Mouse (Mus musculus) embryonic facial prominence, embryonic 13.5 days (tissue): ENCODE results near the gene Lrrc3c. TPM values are rescaled to one million over a fixed set of nuclear protein-coding genes. Genes with fewer than 3 reads are reported as not detected.
"Not testable (repeated sequence)": the region's sequence is repeated elsewhere in the genome, so short reads cannot be mapped to it uniquely, and the experiment has no call there.

Experiments
- ATAC-seq: fragments of 200-750 bp; cut with Nextera tagmentation; 2 replicates; pipeline ENCODE4 v1.8.0; 2017; ENCODE audit warnings: low read depth; ENCODE audit not compliant: insufficient number of reproducible peaks, insufficient read depth, low FRiP score, low TSS enrichment
- H3K27ac ChIP-seq: fragments of 300-500 bp; sonication (generic); 2 replicates; pipeline ENCODE4 v1.5.1; 2015; ENCODE audit warnings: moderate library complexity, mild to moderate bottlenecking, inconsistent platforms
- H3K27me3 ChIP-seq: fragments of 300-500 bp; sonication (generic); 2 replicates; pipeline ENCODE4 v1.6.1; 2015; ENCODE audit warnings: mild to moderate bottlenecking, inconsistent platforms
- H3K36me3 ChIP-seq: fragments of 300-500 bp; sonication (generic); 2 replicates; pipeline ENCODE4 v1.6.1; 2015; ENCODE audit warnings: mild to moderate bottlenecking, inconsistent platforms
- H3K4me1 ChIP-seq: fragments of 300-500 bp; sonication (generic); 2 replicates; pipeline ENCODE4 v1.6.1; 2015; ENCODE audit warnings: inconsistent platforms
- H3K4me2 ChIP-seq: fragments of 300-500 bp; sonication (generic); 2 replicates; pipeline ENCODE4 v1.6.1; 2015; ENCODE audit warnings: moderate library complexity, mild to moderate bottlenecking, inconsistent platforms
- H3K4me3 ChIP-seq: fragments of 300-500 bp; sonication (generic); 2 replicates; pipeline ENCODE4 v1.5.1; 2015; ENCODE audit warnings: mild to moderate bottlenecking, inconsistent platforms
- H3K9ac ChIP-seq: fragments of 300-500 bp; sonication (generic); 2 replicates; pipeline ENCODE4 v1.6.1; 2015; ENCODE audit warnings: mild to moderate bottlenecking, inconsistent platforms
- H3K9me3 ChIP-seq: fragments of 300-500 bp; sonication (generic); 2 replicates; pipeline ENCODE4 v1.6.1; 2016; ENCODE audit warnings: inconsistent platforms
- WGBS: fragments of 180-500 bp; shearing (Covaris S2); methylation state at CpG from one replicate; pipeline ENCODE4 v1.1.7; 2015; ENCODE audit warnings: mixed read lengths; 5-methylcytosine and 5-hydroxymethylcytosine counted together
- polyA plus RNA-seq: library from polyadenylated mRNA; unstranded; fragments of >200 nt; fragmentation: Nextera tagmentation; extraction: Ambion mirVana; gene quantifications from 2 replicates; pipeline ENCODE4 v1.2.1, GENCODE M21; 2015

Gene Lrrc3c
- polyA plus RNA-seq, 1 experiment from 2014 or later, result not detected

- not testable (repeated sequence) for H3K4me1 ChIP-seq, ATAC-seq, H3K4me2 ChIP-seq, H3K27me3 ChIP-seq, H3K9ac ChIP-seq, H3K27ac ChIP-seq, H3K9me3 ChIP-seq, H3K4me3 ChIP-seq, H3K36me3 ChIP-seq
- 28% methylated on average over 10 of the region's 10 CpGs for WGBS
Measured at GRCm38 (mm10) chr11:98635312-98635970, 37.4 kb downstream of the Lrrc3c start.

GRCm38 (mm10) chr11:98637501-98637900, 39.4 kb downstream of the Lrrc3c start:
- H3K4me3 ChIP-seq, result no peak overlapping the region
- 79% methylated on average over 1 of the region's 1 CpGs for WGBS
- no peak overlapping the region for H3K4me2 ChIP-seq
- H3K4me1 ChIP-seq, result no peaks in the 10 kb centered on the region
- no peaks in the 10 kb centered on the region for H3K36me3 ChIP-seq
- H3K27ac ChIP-seq, result no peak overlapping the region
- H3K9ac ChIP-seq, result no peak overlapping the region
- ATAC-seq, result no peak
- peaks cover 4% of the 10 kb centered on the region for H3K27me3 ChIP-seq
- H3K9me3 ChIP-seq, result no peaks in the 10 kb centered on the region

GRCm38 (mm10) chr11:98640091-98640490, 42.0 kb downstream of the Lrrc3c start:
- Histone ChIP-seq H3K9ac (no peak overlapping the region), H3K4me3 (no peak overlapping the region), H3K4me1 (no peaks in the 10 kb centered on the region), H3K36me3 (no peaks in the 10 kb centered on the region), H3K27me3 (peaks cover 4% of the 10 kb centered on the region), H3K9me3 (no peaks in the 10 kb centered on the region), H3K4me2 (no peak overlapping the region), H3K27ac (no peak overlapping the region)
- ATAC-seq, result no peak
- 66% methylated on average over 5 of the region's 5 CpGs for WGBS

- Histone ChIP-seq H3K4me1 (no peaks in the 10 kb centered on the region), H3K27ac (no peak overlapping the region), H3K4me3 (no peak overlapping the region), H3K36me3 (no peaks in the 10 kb centered on the region), H3K27me3 (peaks cover 17% of the 10 kb centered on the region), H3K9ac (no peak overlapping the region), H3K9me3 (no peaks in the 10 kb centered on the region), H3K4me2 (no peak overlapping the region)
- 82% methylated on average over 3 of the region's 3 CpGs for WGBS
- no peak for ATAC-seq
Measured at GRCm38 (mm10) chr11:98644757-98645156, 46.7 kb downstream of the Lrrc3c start.

- Histone ChIP-seq H3K4me3 (no peak overlapping the region), H3K4me1 (no peaks in the 10 kb centered on the region), H3K9ac (no peak overlapping the region), H3K27me3 (peaks cover 14% of the 10 kb centered on the region), H3K27ac (no peak overlapping the region), H3K4me2 (no peak overlapping the region), H3K36me3 (no peaks in the 10 kb centered on the region), H3K9me3 (no peaks in the 10 kb centered on the region)
- no peak for ATAC-seq
- WGBS, result 85% methylated on average over 2 of the region's 2 CpGs
Measured at GRCm38 (mm10) chr11:98645946-98646345, 47.9 kb downstream of the Lrrc3c start.

- Histone ChIP-seq H3K4me1 (no peaks in the 10 kb centered on the region), H3K36me3 (no peaks in the 10 kb centered on the region), H3K9ac (no peak within 1 kb of the TSS), H3K4me2 (no peak within 1 kb of the TSS), H3K4me3 (no peak within 1 kb of the TSS), H3K27me3 (peaks cover 14% of the 10 kb centered on the region), H3K27ac (no peak within 1 kb of the TSS), H3K9me3 (no peaks in the 10 kb centered on the region)
- 57% methylated on average over 2 of the region's 2 CpGs for WGBS
- no peak for ATAC-seq
Measured at GRCm38 (mm10) chr11:98646459-98646858, 48.4 kb downstream of the Lrrc3c start, which contains the start of gene Gsdma2. Gene Gsdma2, plus strand, starts transcription at chr11:98646759.

Other genes with a start within 250 kb of the Lrrc3c start
- 1.2 and 2.0 TPM in 2 replicates for gene Ppp1r1b, start 249.9 kb upstream of the Lrrc3c start, polyA plus RNA-seq
- gene Stard3, start 239.9 kb upstream of the Lrrc3c start, polyA plus RNA-seq, result 38.3 and 42.3 TPM in 2 replicates
- gene Tcap, start 214.5 kb upstream of the Lrrc3c start, polyA plus RNA-seq, result 0.89 and 1.1 TPM in 2 replicates
- gene Pnmt, start 211.8 kb upstream of the Lrrc3c start, polyA plus RNA-seq, result 0.45 and 1.3 TPM in 2 replicates
- 10.9 and 11.3 TPM in 2 replicates for gene Pgap3, start 197.8 kb upstream of the Lrrc3c start, polyA plus RNA-seq
- gene Erbb2, start 185.8 kb upstream of the Lrrc3c start, polyA plus RNA-seq, result 49.6 and 51.1 TPM in 2 replicates
- 78.0 and 90.7 TPM in 2 replicates for gene Mien1, start 159.3 kb upstream of the Lrrc3c start, polyA plus RNA-seq
- 12.4 and 12.5 TPM in 2 replicates for gene Grb7, start 151.9 kb upstream of the Lrrc3c start, polyA plus RNA-seq
- gene Ikzf3, start 52.3 kb upstream of the Lrrc3c start, polyA plus RNA-seq, result 0.27 and 0.58 TPM in 2 replicates
- not detected in 2 replicates for gene Zpbp2, start 47.2 kb upstream of the Lrrc3c start, polyA plus RNA-seq
- 69.4 and 71.9 TPM in 2 replicates for gene Ormdl3, start 10.9 kb upstream of the Lrrc3c start, polyA plus RNA-seq
- 0.80 and 4.0 TPM in 2 replicates for gene Gm12355, start 27.4 kb downstream of the Lrrc3c start, polyA plus RNA-seq
- not detected in 2 replicates for gene Gsdma3, start 28.1 kb downstream of the Lrrc3c start, polyA plus RNA-seq
- not detected in 2 replicates for gene Gsdma2, start 48.5 kb downstream of the Lrrc3c start, polyA plus RNA-seq
- 0.28 and 0.48 TPM in 2 replicates for gene Gsdma, start 66.1 kb downstream of the Lrrc3c start, polyA plus RNA-seq
- 196 and 207 TPM in 2 replicates for gene Psmd3, start 84.3 kb downstream of the Lrrc3c start, polyA plus RNA-seq
- gene Csf3, start 103.0 kb downstream of the Lrrc3c start, polyA plus RNA-seq, result not detected in 2 replicates
- gene Med24, start 131.1 kb downstream of the Lrrc3c start, polyA plus RNA-seq, result 63.8 and 65.0 TPM in 2 replicates
- gene Thra, start 142.3 kb downstream of the Lrrc3c start, polyA plus RNA-seq, result 46.5 and 47.3 TPM in 2 replicates
- 1.4 and 1.5 TPM in 2 replicates for gene Nr1d1, start 177.0 kb downstream of the Lrrc3c start, polyA plus RNA-seq
- gene Msl1, start 197.2 kb downstream of the Lrrc3c start, polyA plus RNA-seq, result 31.5 and 33.0 TPM in 2 replicates
- gene Casc3, start 206.6 kb downstream of the Lrrc3c start, polyA plus RNA-seq, result 39.0 and 40.3 TPM in 2 replicates
- 3.9 and 4.7 TPM in 2 replicates for gene Rapgefl1, start 238.5 kb downstream of the Lrrc3c start, polyA plus RNA-seq